Mouse (Mus musculus): ENCODE results near the gene Zfp428.
A peak's percentile ranks its signal among the peaks of the same experiment; 100 is the strongest.

DNA sequence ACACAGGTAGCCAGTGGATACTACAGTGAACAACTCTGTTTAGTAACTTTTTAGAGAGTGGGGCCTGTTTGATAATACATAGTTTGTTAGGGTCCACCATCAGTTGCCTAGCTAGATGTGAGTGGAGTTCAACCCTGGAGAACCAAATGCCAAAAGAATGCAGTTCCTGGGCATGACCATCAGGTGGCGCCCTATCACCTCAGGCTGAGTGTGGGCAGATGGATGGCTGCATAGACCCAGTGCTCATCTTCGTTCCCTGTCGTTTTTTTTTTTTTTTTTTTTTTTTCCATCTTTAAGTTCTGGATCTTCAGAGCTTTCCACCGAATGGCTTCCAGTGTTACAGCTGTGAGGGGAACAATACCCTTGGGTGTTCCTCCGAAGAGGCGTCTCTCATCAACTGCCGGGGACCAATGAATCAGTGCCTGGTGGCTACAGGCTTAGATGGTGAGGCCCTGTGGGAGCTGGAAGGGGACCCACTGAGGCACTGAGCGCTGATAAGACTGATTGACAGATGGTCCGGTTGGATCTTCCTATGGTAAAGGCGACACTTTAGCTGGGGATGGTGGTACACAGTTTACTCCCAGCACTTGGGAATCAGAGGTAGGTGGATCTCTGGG, 32.8 kb upstream of the Zfp428 start:
- TF ChIP-seq CTCF (IDR thresholded peaks at IDR 0.05; ENCODE audit: insufficient read depth, low read depth, low read length) (peak; percentile 75; the same call in 1 of the 2 replicates), POLR2A (IDR thresholded peaks at IDR 0.05; ENCODE audit: insufficient read depth, low read depth, low read length) (no peak)

Data from olfactory bulb, adult 2 months (tissue).